Mouse (Mus musculus): Measurements from ENCODE around the gene Gm7929.
"Not testable (repeated sequence)": the region's sequence is repeated elsewhere in the genome, so short reads cannot be mapped to it uniquely, and the experiment has no call there.

Gm7929 gene

GRCm38 (mm10) chr14:41750514-41750913 lies at the start of gene Gm7929:
Gene Gm7929 (minus strand): TSS chr14:41750614.
- not testable (repeated sequence) for DNase-seq

GRCm38 (mm10) chr14:41772341-41772740 lies 21.9 kb upstream of the Gm7929 start, which contains the start of gene Gm47189:
Gene Gm47189 (minus strand): TSS chr14:41772441.
- not testable (repeated sequence) for DNase-seq

GRCm38 (mm10) chr14:41755931-41756330 lies 5.5 kb upstream of the Gm7929 start:
- DNase-seq = not testable (repeated sequence)

- DNase-seq = not testable (repeated sequence)
Measured at GRCm38 (mm10) chr14:41723437-41723836, 27.0 kb downstream of the Gm7929 start.

GRCm38 (mm10) chr14:41717180-41717579 lies 33.2 kb downstream of the Gm7929 start:
- DNase-seq = not testable (repeated sequence)

- not testable (repeated sequence) for DNase-seq
Measured at GRCm38 (mm10) chr14:41701785-41702184, 48.6 kb downstream of the Gm7929 start, which contains the start of gene Gm8068. Gene Gm8068 (minus strand): TSS chr14:41701885.

Measured in liver (tissue).